Mouse (Mus musculus) cerebellum, adult (tissue): ENCODE results near the gene Parp1.
"Not testable (repeated sequence)": the region's sequence is repeated elsewhere in the genome, so short reads cannot be mapped to it uniquely, and the experiment has no call there.

ENCODE experiments used
- ATAC-seq: cut with Nextera tagmentation; 2 replicates; pipeline ENCODE4 v1.9.2; 2017; ENCODE audit warnings: mild to moderate bottlenecking, moderate library complexity, mixed read lengths; ENCODE audit not compliant: insufficient number of reproducible peaks, low FRiP score, low TSS enrichment

Gene Parp1

DNA sequence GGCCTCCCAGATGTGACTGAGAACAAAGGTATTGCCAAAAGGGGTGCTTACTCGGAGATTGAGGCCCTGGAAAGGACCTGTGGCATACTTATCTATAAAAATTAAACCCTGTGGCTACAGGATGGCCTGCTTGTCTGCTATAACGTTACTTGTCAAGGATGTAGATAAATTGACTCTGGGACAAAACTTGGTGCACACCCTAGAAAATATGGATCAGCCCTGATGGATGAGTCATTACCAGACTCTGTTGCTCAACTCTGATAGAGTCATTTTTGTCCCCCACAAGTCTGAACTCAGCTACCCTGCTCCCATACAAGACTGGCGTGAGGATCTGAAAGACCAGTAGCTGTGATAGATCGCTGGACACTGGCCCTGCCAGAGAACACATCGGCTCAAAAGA, 11.8 kb upstream of the Parp1 start:
- no peak for ATAC-seq

GRCm38 (mm10) chr1:180559454-180559853, 9.3 kb upstream of the Parp1 start:
- no peak for ATAC-seq

GRCm38 (mm10) chr1:180561187-180561586, 7.5 kb upstream of the Parp1 start:
- no peak for ATAC-seq

DNA sequence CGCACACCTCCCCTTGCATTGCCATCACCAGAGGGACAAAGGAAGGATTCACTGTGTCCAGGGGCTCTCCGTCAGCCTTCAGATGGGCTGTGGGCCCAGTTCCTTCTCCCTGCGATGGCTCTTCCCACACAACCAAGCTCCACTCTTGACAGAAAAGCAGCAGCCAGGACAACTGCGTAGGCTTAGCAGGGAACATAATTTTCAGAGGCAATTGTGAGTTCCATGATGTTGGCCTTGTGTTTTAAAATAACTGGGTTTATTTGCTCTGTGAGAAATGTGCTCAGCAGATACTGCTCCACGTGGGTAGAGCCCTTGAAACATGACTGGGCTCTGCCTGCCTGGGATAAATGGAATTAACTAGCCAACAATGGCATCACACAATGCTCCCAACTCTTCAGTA, 3.8 kb upstream of the Parp1 start:
- ATAC-seq = no peak

- no peak for ATAC-seq
Observed at GRCm38 (mm10) chr1:180567761-180568160, 963 bp upstream of the Parp1 start.

DNA sequence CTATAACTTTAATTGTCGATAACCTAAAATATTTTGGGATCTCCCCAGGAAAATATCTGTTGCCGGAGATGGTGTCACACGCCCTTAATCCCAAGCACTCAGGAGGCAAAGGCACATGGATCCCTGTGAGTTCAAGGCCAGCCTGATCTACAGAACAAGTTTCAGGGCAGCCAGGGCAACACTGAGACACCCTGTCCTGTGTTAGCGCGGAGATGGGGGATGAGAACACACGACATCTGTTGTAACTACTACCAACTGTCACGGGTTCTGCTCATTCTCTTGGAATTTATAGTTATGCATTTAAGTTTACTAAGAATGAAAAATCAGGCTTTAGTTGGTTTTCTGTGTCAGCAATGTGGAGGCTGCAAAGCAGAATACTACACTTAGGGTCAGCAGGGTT, 476 bp upstream of the Parp1 start:
- no peak for ATAC-seq

GRCm38 (mm10) chr1:180569453-180569852, 729 bp downstream of the Parp1 start:
- ATAC-seq = no peak

- ATAC-seq = no peak
Observed at GRCm38 (mm10) chr1:180570181-180570580, 1.5 kb downstream of the Parp1 start.

DNA sequence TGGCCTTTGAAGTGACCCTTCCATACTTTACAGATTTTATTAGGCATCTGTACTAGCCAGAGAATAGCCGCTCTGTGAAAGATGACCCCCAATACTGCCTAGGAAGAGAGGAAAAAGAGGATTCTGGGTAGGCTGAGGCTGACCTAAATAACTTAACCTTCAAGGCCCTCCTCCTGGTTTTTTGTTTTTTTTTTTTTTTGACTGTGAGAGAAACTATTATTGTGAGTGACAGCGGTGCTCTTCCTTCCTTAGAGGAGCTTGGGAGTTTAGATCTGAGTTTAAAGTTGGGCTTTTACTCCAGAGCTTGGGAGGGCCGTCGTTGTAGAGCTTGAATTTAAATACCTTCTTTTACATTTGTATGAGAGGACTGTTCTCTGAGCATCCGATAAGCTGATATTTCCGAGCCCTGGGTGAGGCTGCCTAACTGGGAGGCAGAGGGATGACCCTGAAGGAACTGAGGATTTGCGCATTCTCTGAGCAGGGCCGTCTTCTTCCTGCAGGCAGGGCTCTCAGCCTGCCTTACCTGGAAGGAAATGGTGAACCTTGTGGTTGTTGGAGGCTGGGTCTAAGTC, 2.4 kb downstream of the Parp1 start:
- ATAC-seq = no peak

GRCm38 (mm10) chr1:180571721-180572120, 3.0 kb downstream of the Parp1 start:
- not testable (repeated sequence) for ATAC-seq

GRCm38 (mm10) chr1:180572154-180572553, 3.4 kb downstream of the Parp1 start:
- ATAC-seq = no peak

DNA sequence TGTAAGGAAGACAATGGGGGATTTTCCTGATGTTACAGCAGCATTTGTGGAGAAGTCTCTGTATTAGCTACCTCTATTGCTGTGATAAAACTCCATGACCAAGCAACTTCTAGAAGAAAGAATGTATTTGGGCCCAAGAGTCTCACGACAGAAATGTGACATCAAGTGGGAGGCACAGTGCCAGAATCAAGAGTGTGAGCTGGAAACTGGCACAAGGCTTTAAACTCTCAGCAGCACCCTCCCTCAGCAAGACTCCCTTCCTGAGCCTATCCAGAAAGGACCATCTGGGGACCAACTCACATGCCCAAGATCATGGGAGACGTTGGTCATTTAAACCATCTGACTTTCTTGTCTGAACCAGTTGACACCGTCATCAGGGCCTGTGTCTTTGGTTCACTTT, 7.8 kb downstream of the Parp1 start:
- ATAC-seq = no peak

DNA sequence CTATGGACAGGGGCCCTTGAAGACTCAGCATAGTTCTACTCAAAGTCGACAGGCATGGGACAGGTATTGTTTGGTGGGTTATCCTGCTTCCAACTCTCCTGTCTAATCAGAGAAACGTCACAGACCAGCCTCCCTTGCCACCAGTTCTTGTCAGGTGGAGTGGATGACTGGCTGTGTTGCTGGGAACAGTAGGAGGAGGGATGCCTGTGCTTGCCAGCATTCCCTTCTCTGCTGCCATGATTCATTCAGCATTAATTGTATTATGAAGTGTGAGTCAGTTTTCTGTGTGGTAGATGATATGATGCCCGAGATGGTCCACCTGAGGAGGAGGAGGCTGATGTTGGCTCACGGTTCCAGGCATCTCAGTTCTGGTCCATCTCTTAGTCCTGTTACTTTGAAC, 9.1 kb downstream of the Parp1 start:
- no peak for ATAC-seq

GRCm38 (mm10) chr1:180587792-180588442, 19.2 kb downstream of the Parp1 start:
- no peak for ATAC-seq

- ATAC-seq = no peak
Observed at GRCm38 (mm10) chr1:180600578-180600977, 31.9 kb downstream of the Parp1 start.

GRCm38 (mm10) chr1:180601806-180602205, 33.1 kb downstream of the Parp1 start:
- no peak for ATAC-seq

DNA sequence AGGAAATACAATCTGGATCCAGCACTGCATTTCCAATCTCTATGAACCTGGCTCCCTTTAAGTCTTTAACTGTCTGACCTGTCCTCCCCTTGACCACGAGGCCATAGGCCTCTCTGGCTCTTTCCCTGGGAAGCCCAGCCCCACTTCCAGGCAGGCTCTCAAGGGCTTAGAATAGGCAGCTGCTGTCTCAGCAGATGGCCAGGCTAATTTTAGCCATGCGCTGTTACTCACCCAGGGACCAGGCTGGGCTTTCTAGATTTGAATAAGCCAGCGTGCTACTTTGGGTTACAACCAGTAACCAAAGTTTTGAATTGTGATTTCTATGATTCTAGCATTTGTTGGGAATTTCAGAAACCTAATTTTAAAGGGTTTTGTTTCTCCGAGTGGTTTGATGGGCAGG, 35.9 kb downstream of the Parp1 start:
- peak; percentile 97 for ATAC-seq

DNA sequence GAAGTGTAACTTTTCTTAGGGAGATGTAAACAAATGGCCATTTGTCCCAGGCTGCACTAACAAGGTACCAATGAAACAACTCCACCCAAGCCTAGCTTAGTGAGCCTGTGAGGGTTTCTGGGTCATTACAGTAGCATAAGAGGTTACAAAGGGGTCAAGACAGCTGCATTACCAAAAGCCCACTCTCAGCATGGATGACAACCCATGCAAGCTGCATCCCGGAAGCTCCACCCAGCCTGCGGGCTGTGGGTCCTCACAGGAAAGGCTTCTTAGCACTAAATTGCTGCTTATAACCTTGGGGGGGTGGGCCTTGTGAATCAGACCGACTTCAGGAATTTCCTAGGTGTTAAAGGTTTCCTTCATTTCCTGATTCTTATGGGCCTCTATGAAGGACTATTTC, 37.4 kb downstream of the Parp1 start:
- no peak for ATAC-seq

GRCm38 (mm10) chr1:180606796-180607577, 38.3 kb downstream of the Parp1 start:
- ATAC-seq = no peak

GRCm38 (mm10) chr1:180607578-180607879, 38.8 kb downstream of the Parp1 start:
- ATAC-seq = no peak

DNA sequence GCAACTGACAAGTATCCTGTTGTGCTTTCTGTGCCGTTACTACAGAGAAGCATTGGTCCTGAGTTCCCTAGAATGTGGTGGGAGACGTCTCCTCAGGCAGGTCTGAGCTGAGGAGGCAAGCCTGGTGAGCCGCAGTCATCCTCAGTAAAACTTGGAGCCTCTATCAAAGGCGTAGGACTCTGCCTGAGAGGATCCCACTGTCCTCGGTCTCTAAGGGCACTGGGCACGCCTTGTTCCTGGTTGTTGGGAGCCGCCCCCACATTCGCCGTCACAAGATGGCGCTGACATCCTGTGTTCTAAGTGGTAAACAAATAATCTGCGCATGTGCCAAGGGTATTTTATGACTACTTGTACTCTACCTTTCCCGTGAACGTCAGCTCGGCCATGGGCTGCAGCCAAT, 43.1 kb downstream of the Parp1 start:
- ATAC-seq = not testable (repeated sequence)

- ATAC-seq = no peak
Observed at GRCm38 (mm10) chr1:180616762-180617161, 48.0 kb downstream of the Parp1 start.
